Mouse (Mus musculus): ENCODE measurements around the gene Hdac7. TPM values are rescaled to one million over a fixed set of nuclear protein-coding genes. Genes with fewer than 3 reads are reported as not detected.

Hdac7 gene
- total and polyA plus RNA-seq, 3 experiments: 23.7 to 61.8 (median 25.7) TPM

- TF ChIP-seq EP300 (IDR thresholded peaks at IDR 0.05; ENCODE audit: insufficient read depth, low read depth, low read length) (no peak), CTCF (IDR thresholded peaks at IDR 0.05) (no peak), POLR2A (IDR thresholded peaks at IDR 0.05; ENCODE audit: insufficient read depth, low read depth, low read length) (no peak)
- DNase-seq: no peak
- 75% methylated on average over 11 of the region's 11 CpGs for WGBS
- no peak overlapping the region for H3K9ac ChIP-seq (ENCODE audit: low read depth, low read length)
- H3K27me3 ChIP-seq (ENCODE audit: control insufficient read depth, insufficient read depth, low read length): no peaks in the 10 kb centered on the region
- no peak overlapping the region for H3K4me3 ChIP-seq
- H3K27ac ChIP-seq: no peak overlapping the region
- intact Hi-C loops (cut with DNase I): no loop called here
- H3K79me2 ChIP-seq (replicated peaks; ENCODE audit: control insufficient read depth, insufficient read depth, low read length): no peaks in the 10 kb centered on the region
- H3K4me1 ChIP-seq (ENCODE audit: control insufficient read depth, insufficient read depth, low read length): no peaks in the 10 kb centered on the region
- H3K36me3 ChIP-seq (ENCODE audit: control insufficient read depth, insufficient read depth, low read length): no peaks in the 10 kb centered on the region
Measured at GRCm38 (mm10) chr15:97846121-97846882, 2.0 kb upstream of the Hdac7 start.

- no peak for DNase-seq
- peaks cover 23% of the 10 kb centered on the region for H3K4me1 ChIP-seq (ENCODE audit: control insufficient read depth, insufficient read depth, low read length)
- no peak for TF ChIP-seq CTCF (IDR thresholded peaks at IDR 0.05)
- TF ChIP-seq POLR2A (IDR thresholded peaks at IDR 0.05; ENCODE audit: insufficient read depth, low read depth, low read length): no peak
- TF ChIP-seq EP300 (IDR thresholded peaks at IDR 0.05; ENCODE audit: insufficient read depth, low read depth, low read length): no peak
- H3K4me3 ChIP-seq: no peak overlapping the region
- no peak overlapping the region for H3K9ac ChIP-seq (ENCODE audit: low read depth, low read length)
- H3K36me3 ChIP-seq (ENCODE audit: control insufficient read depth, insufficient read depth, low read length): peaks cover 4% of the 10 kb centered on the region
- no peaks in the 10 kb centered on the region for H3K79me2 ChIP-seq (replicated peaks; ENCODE audit: control insufficient read depth, insufficient read depth, low read length)
- no peaks in the 10 kb centered on the region for H3K27me3 ChIP-seq (ENCODE audit: control insufficient read depth, insufficient read depth, low read length)
- 90% methylated on average over 7 of the region's 7 CpGs for WGBS
- no peak overlapping the region for H3K27ac ChIP-seq
- intact Hi-C loops (cut with DNase I): no loop called here
Measured at GRCm38 (mm10) chr15:97843247-97843651, 1.1 kb downstream of the Hdac7 start.

- WGBS: 90% methylated on average over 6 of the region's 6 CpGs
- DNase-seq: no peak
- TF ChIP-seq EP300 (IDR thresholded peaks at IDR 0.05; ENCODE audit: insufficient read depth, low read depth, low read length) (no peak), CTCF (IDR thresholded peaks at IDR 0.05) (no peak), POLR2A (IDR thresholded peaks at IDR 0.05; ENCODE audit: insufficient read depth, low read depth, low read length) (no peak)
- Histone ChIP-seq H3K4me3 (no peak overlapping the region), H3K9ac (ENCODE audit: low read depth, low read length) (no peak overlapping the region), H3K27me3 (ENCODE audit: control insufficient read depth, insufficient read depth, low read length) (no peaks in the 10 kb centered on the region), H3K79me2 (replicated peaks; ENCODE audit: control insufficient read depth, insufficient read depth, low read length) (no peaks in the 10 kb centered on the region), H3K27ac (no peak overlapping the region), H3K36me3 (ENCODE audit: control insufficient read depth, insufficient read depth, low read length) (peaks cover 4% of the 10 kb centered on the region), H3K4me1 (ENCODE audit: control insufficient read depth, insufficient read depth, low read length) (peaks cover 30% of the 10 kb centered on the region)
- intact Hi-C loops (cut with DNase I): no loop called here
Measured at GRCm38 (mm10) chr15:97842058-97842457, 2.2 kb downstream of the Hdac7 start.

- no peaks in the 10 kb centered on the region for H3K79me2 ChIP-seq (replicated peaks; ENCODE audit: control insufficient read depth, insufficient read depth, low read length)
- TF ChIP-seq EP300 (IDR thresholded peaks at IDR 0.05; ENCODE audit: insufficient read depth, low read depth, low read length): no peak
- no peak for TF ChIP-seq POLR2A (IDR thresholded peaks at IDR 0.05; ENCODE audit: insufficient read depth, low read depth, low read length)
- no peak for TF ChIP-seq CTCF (IDR thresholded peaks at IDR 0.05)
- H3K36me3 ChIP-seq (ENCODE audit: control insufficient read depth, insufficient read depth, low read length): peaks cover 4% of the 10 kb centered on the region
- no peak overlapping the region for H3K9ac ChIP-seq (ENCODE audit: low read depth, low read length)
- intact Hi-C loops (cut with DNase I): loop anchor here (2.0 kb wide), 1 partner anchor 31 kb away; no protein-coding TSS in a partner anchor
- H3K4me3 ChIP-seq: no peak overlapping the region
- no peaks in the 10 kb centered on the region for H3K27me3 ChIP-seq (ENCODE audit: control insufficient read depth, insufficient read depth, low read length)
- DNase-seq: no peak
- H3K4me1 ChIP-seq (ENCODE audit: control insufficient read depth, insufficient read depth, low read length): peaks cover 34% of the 10 kb centered on the region
- WGBS: 91% methylated on average over 6 of the region's 6 CpGs
- no peak overlapping the region for H3K27ac ChIP-seq
Measured at GRCm38 (mm10) chr15:97841383-97841782, 2.9 kb downstream of the Hdac7 start.

- Histone ChIP-seq H3K9ac (ENCODE audit: low read depth, low read length) (no peak overlapping the region), H3K27ac (peak overlapping the region; percentile 85), H3K27me3 (ENCODE audit: control insufficient read depth, insufficient read depth, low read length) (no peaks in the 10 kb centered on the region), H3K4me1 (ENCODE audit: control insufficient read depth, insufficient read depth, low read length) (peaks cover 34% of the 10 kb centered on the region), H3K79me2 (replicated peaks; ENCODE audit: control insufficient read depth, insufficient read depth, low read length) (no peaks in the 10 kb centered on the region), H3K4me3 (no peak overlapping the region), H3K36me3 (ENCODE audit: control insufficient read depth, insufficient read depth, low read length) (peaks cover 4% of the 10 kb centered on the region)
- WGBS: 44% methylated on average over 1 of the region's 1 CpGs
- intact Hi-C loops (cut with DNase I): loop anchor here (2.0 kb wide), 1 partner anchor 30 kb away; no protein-coding TSS in a partner anchor
- no peak for TF ChIP-seq POLR2A (IDR thresholded peaks at IDR 0.05; ENCODE audit: insufficient read depth, low read depth, low read length)
- TF ChIP-seq EP300 (IDR thresholded peaks at IDR 0.05; ENCODE audit: insufficient read depth, low read depth, low read length): no peak
- TF ChIP-seq CTCF (IDR thresholded peaks at IDR 0.05): peak; percentile 71
- peak in 1 of 2 experiments; percentile 20 for DNase-seq
Measured at GRCm38 (mm10) chr15:97840781-97841180, 3.5 kb downstream of the Hdac7 start.

GRCm38 (mm10) chr15:97839991-97840455, 4.3 kb downstream of the Hdac7 start:
- DNase-seq: peak; percentile 85 to 89
- H3K9ac ChIP-seq (ENCODE audit: low read depth, low read length): 0 out of 2 replicates have a peak overlapping the region, but pooled peaks have one; percentile 17
- TF ChIP-seq CTCF (IDR thresholded peaks at IDR 0.05): peak; percentile 67
- peak; percentile 81; the same call in 1 of the 2 replicates for TF ChIP-seq EP300 (IDR thresholded peaks at IDR 0.05; ENCODE audit: insufficient read depth, low read depth, low read length)
- no peak for TF ChIP-seq POLR2A (IDR thresholded peaks at IDR 0.05; ENCODE audit: insufficient read depth, low read depth, low read length)
- no peak overlapping the region for H3K4me3 ChIP-seq
- peaks cover 4% of the 10 kb centered on the region for H3K36me3 ChIP-seq (ENCODE audit: control insufficient read depth, insufficient read depth, low read length)
- H3K27me3 ChIP-seq (ENCODE audit: control insufficient read depth, insufficient read depth, low read length): no peaks in the 10 kb centered on the region
- intact Hi-C loops (cut with DNase I): loop anchor here (2.0 kb wide), 1 partner anchor 29 kb away; no protein-coding TSS in a partner anchor
- H3K27ac ChIP-seq: peak overlapping the region; percentile 85
- peaks cover 34% of the 10 kb centered on the region for H3K4me1 ChIP-seq (ENCODE audit: control insufficient read depth, insufficient read depth, low read length)
- H3K79me2 ChIP-seq (replicated peaks; ENCODE audit: control insufficient read depth, insufficient read depth, low read length): no peaks in the 10 kb centered on the region
- 8% methylated on average over 3 of the region's 3 CpGs for WGBS
